Mouse (Mus musculus) forebrain, embryonic 12.5 days (tissue): ENCODE results near the gene Tas2r118. TPM values are rescaled to one million over a fixed set of nuclear protein-coding genes. Genes with fewer than 3 reads are reported as not detected.
A peak's percentile ranks its signal among the peaks of the same experiment; 100 is the strongest.

Source experiments
- ATAC-seq: fragments of 200-750 bp; cut with Nextera tagmentation; 2 replicates; pipeline ENCODE4 v1.8.0; 2017; ENCODE audit warnings: moderate TSS enrichment; ENCODE audit not compliant: low FRiP score
- H3K27ac ChIP-seq: fragments of 300-500 bp; sonication (generic); 2 replicates; pipeline ENCODE4 v1.5.1; 2016; ENCODE audit warnings: mild to moderate bottlenecking
- H3K27me3 ChIP-seq: fragments of 300-500 bp; sonication (generic); 2 replicates; pipeline ENCODE4 v1.6.1; 2016; ENCODE audit warnings: mild to moderate bottlenecking
- H3K36me3 ChIP-seq: fragments of 300-500 bp; sonication (generic); replicated peaks from 2 replicates; pipeline ENCODE4 v1.6.1; 2016; ENCODE audit warnings: mild to moderate bottlenecking
- H3K4me1 ChIP-seq: fragments of 300-500 bp; sonication (generic); 2 replicates; pipeline ENCODE4 v1.6.1; 2016
- H3K4me2 ChIP-seq: fragments of 300-500 bp; sonication (generic); 2 replicates; pipeline ENCODE4 v1.6.1; 2016; ENCODE audit warnings: mild to moderate bottlenecking, moderate library complexity
- H3K4me3 ChIP-seq: fragments of 300-500 bp; sonication (generic); replicated peaks from 2 replicates; pipeline ENCODE4 v1.5.1; 2016; ENCODE audit warnings: mild to moderate bottlenecking
- H3K9ac ChIP-seq: fragments of 300-500 bp; sonication (generic); 2 replicates; pipeline ENCODE4 v1.6.1; 2016; ENCODE audit warnings: mild to moderate bottlenecking
- H3K9me3 ChIP-seq: fragments of 300-500 bp; sonication (generic); 2 replicates; pipeline ENCODE4 v1.6.1; 2016
- whole genome bisulfite sequencing: fragments of 180-500 bp; shearing (Covaris S2); methylation state at CpG from one replicate; pipeline ENCODE4 v1.1.7; 2016; 5-methylcytosine and 5-hydroxymethylcytosine counted together
- polyA plus RNA-seq: library from polyadenylated mRNA; unstranded; fragments of >200 nt; fragmentation: Nextera tagmentation; extraction: Ambion mirVana; gene quantifications from 2 replicates; pipeline ENCODE4 v1.2.1, GENCODE M21; 2016

The Tas2r118 gene
- polyA plus RNA-seq: not detected in 2 replicates

GRCm38 (mm10) chr6:23969960-23970359, at the start of gene Tas2r118:
Tas2r118 (minus strand) TSS chr6:23970060.
- Histone ChIP-seq H3K27me3 (no peaks in the 10 kb centered on the region), H3K9ac (no peak within 1 kb of the TSS), H3K36me3 (no peaks in the 10 kb centered on the region), H3K9me3 (no peaks in the 10 kb centered on the region), H3K4me1 (no peaks in the 10 kb centered on the region), H3K27ac (no peak within 1 kb of the TSS), H3K4me2 (no peak within 1 kb of the TSS), H3K4me3 (no peak within 1 kb of the TSS)
- 94% methylated on average over 5 of the region's 5 CpGs for WGBS
- ATAC-seq: no peak

- Histone ChIP-seq H3K36me3 (no peaks in the 10 kb centered on the region), H3K4me1 (no peaks in the 10 kb centered on the region), H3K9ac (no peak overlapping the region), H3K27me3 (no peaks in the 10 kb centered on the region), H3K4me2 (no peak overlapping the region), H3K4me3 (no peak overlapping the region), H3K9me3 (no peaks in the 10 kb centered on the region), H3K27ac (no peak overlapping the region)
- no peak for ATAC-seq
- 88% methylated on average over 5 of the region's 5 CpGs for WGBS
These were observed 48.5 kb upstream of the Tas2r118 start for GRCm38 (mm10) chr6:24018320-24018719.

DNA sequence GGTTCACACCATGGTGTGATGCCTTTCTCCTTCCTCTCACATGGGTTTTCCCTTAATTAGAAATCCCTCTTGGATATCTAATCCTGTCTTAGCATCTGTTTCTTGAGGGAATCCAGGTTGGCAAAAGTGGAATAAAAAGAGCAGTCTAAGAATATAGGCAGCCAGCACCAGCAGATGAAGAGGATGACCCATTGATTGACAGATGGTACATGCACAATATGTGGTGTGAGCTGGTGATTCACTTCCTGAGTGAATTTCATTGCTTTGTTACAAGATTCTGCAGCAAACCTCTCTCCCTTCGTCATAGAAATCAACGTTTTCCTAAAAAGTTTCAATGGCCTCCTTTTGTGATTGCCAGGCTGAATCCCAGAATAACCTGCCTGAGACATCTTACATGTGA, 23.4 kb upstream of the Tas2r118 start:
- no peaks in the 10 kb centered on the region for H3K27me3 ChIP-seq
- no peak overlapping the region for H3K27ac ChIP-seq
- H3K36me3 ChIP-seq: no peaks in the 10 kb centered on the region
- H3K4me1 ChIP-seq: peaks cover 2% of the 10 kb centered on the region; the same call in 1 of the 2 replicates
- no peak overlapping the region for H3K9ac ChIP-seq
- WGBS: 89% methylated on average over 2 of the region's 2 CpGs
- no peak for ATAC-seq
- H3K9me3 ChIP-seq: no peaks in the 10 kb centered on the region
- H3K4me3 ChIP-seq: no peak overlapping the region
- no peak overlapping the region for H3K4me2 ChIP-seq

GRCm38 (mm10) chr6:23990687-23991387, 21.0 kb upstream of the Tas2r118 start:
- peak; percentile 75; the same call in 1 of the 2 replicates for ATAC-seq
- Histone ChIP-seq H3K9ac (no peak overlapping the region), H3K4me3 (no peak overlapping the region), H3K27ac (no peak overlapping the region), H3K4me2 (no peak overlapping the region), H3K9me3 (no peaks in the 10 kb centered on the region), H3K27me3 (no peaks in the 10 kb centered on the region), H3K4me1 (peaks cover 2% of the 10 kb centered on the region; the same call in 1 of the 2 replicates), H3K36me3 (no peaks in the 10 kb centered on the region)
- whole genome bisulfite sequencing: 46% methylated on average over 3 of the region's 3 CpGs

GRCm38 (mm10) chr6:23986293-23986692, 16.4 kb upstream of the Tas2r118 start:
- no peak for ATAC-seq
- Histone ChIP-seq H3K4me1 (peaks cover 2% of the 10 kb centered on the region; the same call in 1 of the 2 replicates), H3K27ac (no peak overlapping the region), H3K4me3 (no peak overlapping the region), H3K27me3 (no peaks in the 10 kb centered on the region), H3K36me3 (no peaks in the 10 kb centered on the region), H3K9ac (no peak overlapping the region), H3K4me2 (no peak overlapping the region), H3K9me3 (no peaks in the 10 kb centered on the region)
- WGBS: 88% methylated on average over 1 of the region's 1 CpGs

DNA sequence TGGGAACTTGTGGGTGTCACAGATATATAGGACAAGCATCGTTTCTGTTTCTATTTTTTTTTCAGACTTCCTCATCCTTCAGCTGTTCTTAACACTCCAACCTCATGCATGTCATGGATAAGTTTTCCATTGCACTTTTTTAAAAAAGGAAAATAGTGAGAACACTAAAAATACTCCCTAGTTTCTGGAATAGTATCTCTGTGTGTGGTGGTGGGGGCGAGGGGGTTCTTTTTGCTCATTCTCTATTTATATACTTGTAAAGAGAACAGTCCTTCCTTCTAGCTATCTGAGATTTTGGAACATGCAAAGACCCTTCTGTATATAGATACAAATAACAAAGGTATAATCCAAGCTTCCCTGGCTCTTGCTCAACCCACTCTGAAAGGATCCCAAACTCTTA, 2.9 kb downstream of the Tas2r118 start:
- Histone ChIP-seq H3K4me1 (no peaks in the 10 kb centered on the region), H3K9me3 (no peaks in the 10 kb centered on the region), H3K27me3 (no peaks in the 10 kb centered on the region), H3K4me3 (no peak overlapping the region), H3K27ac (no peak overlapping the region), H3K36me3 (no peaks in the 10 kb centered on the region), H3K4me2 (no peak overlapping the region), H3K9ac (no peak overlapping the region)
- WGBS: 68% methylated on average over 2 of the region's 2 CpGs
- ATAC-seq: no peak

DNA sequence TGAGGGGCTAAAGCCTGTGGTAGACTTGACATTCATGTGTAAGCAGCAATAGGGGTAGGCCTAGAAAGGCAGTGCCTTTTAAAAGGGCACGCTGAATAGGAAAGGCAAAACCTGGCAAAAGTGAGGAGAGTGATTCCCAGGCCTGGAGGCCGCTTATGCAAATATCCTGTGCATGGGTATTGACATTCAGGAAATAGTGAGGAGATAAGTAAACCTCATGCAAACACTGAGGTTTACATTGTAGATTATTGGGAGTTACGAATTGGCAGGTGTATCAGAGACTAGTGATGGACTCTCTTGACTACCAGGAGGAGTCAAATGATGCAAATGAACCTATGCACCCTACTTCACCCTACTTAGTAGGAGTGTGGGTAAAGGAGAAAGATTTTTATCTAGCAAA, 3.9 kb downstream of the Tas2r118 start:
- Histone ChIP-seq H3K27ac (no peak overlapping the region), H3K27me3 (no peaks in the 10 kb centered on the region), H3K9me3 (no peaks in the 10 kb centered on the region), H3K4me1 (no peaks in the 10 kb centered on the region), H3K4me2 (no peak overlapping the region), H3K9ac (no peak overlapping the region), H3K4me3 (no peak overlapping the region), H3K36me3 (no peaks in the 10 kb centered on the region)
- 84% methylated on average over 3 of the region's 3 CpGs for WGBS
- ATAC-seq: no peak

- ATAC-seq: no peak
- Histone ChIP-seq H3K9me3 (no peaks in the 10 kb centered on the region), H3K4me2 (no peak overlapping the region), H3K27ac (no peak overlapping the region), H3K4me3 (no peak overlapping the region), H3K27me3 (no peaks in the 10 kb centered on the region), H3K36me3 (no peaks in the 10 kb centered on the region), H3K9ac (no peak overlapping the region), H3K4me1 (no peaks in the 10 kb centered on the region)
- 82% methylated on average over 1 of the region's 1 CpGs for WGBS
These were observed 6.1 kb downstream of the Tas2r118 start for GRCm38 (mm10) chr6:23963741-23964140.

GRCm38 (mm10) chr6:23940776-23941175, 29.1 kb downstream of the Tas2r118 start:
- no peak overlapping the region for H3K9ac ChIP-seq
- H3K27me3 ChIP-seq: no peaks in the 10 kb centered on the region
- no peak overlapping the region for H3K4me2 ChIP-seq

GRCm38 (mm10) chr6:23938575-23939488, 31.0 kb downstream of the Tas2r118 start:
- H3K9ac ChIP-seq: no peak overlapping the region
- ATAC-seq: no peak
- H3K4me2 ChIP-seq: no peak overlapping the region
- 63% methylated on average over 2 of the region's 2 CpGs for WGBS
- no peaks in the 10 kb centered on the region for H3K27me3 ChIP-seq
- H3K4me1 ChIP-seq: peaks cover 6% of the 10 kb centered on the region
- no peak overlapping the region for H3K27ac ChIP-seq
- no peaks in the 10 kb centered on the region for H3K9me3 ChIP-seq
- no peak overlapping the region for H3K4me3 ChIP-seq
- no peaks in the 10 kb centered on the region for H3K36me3 ChIP-seq

More at GRCm38 (mm10) chr6:23940776-23941175, 29.1 kb downstream of the Tas2r118 start:
- Histone ChIP-seq H3K27ac (no peak overlapping the region), H3K4me3 (no peak overlapping the region), H3K36me3 (no peaks in the 10 kb centered on the region), H3K9me3 (no peaks in the 10 kb centered on the region), H3K4me1 (peaks cover 6% of the 10 kb centered on the region)
- WGBS: 91% methylated on average over 1 of the region's 1 CpGs
- no peak for ATAC-seq

- Histone ChIP-seq H3K9ac (no peak overlapping the region), H3K27me3 (no peaks in the 10 kb centered on the region), H3K36me3 (no peaks in the 10 kb centered on the region), H3K27ac (0 out of 2 replicates have a peak overlapping the region, but pooled peaks have one; percentile 19), H3K9me3 (no peaks in the 10 kb centered on the region), H3K4me1 (peaks cover 6% of the 10 kb centered on the region), H3K4me3 (no peak overlapping the region), H3K4me2 (no peak overlapping the region)
- 18% methylated on average over 4 of the region's 4 CpGs for WGBS
- ATAC-seq: peak; percentile 59; the same call in 1 of the 2 replicates
These were observed 33.4 kb downstream of the Tas2r118 start for GRCm38 (mm10) chr6:23936414-23936813.

GRCm38 (mm10) chr6:23923806-23924205, 46.1 kb downstream of the Tas2r118 start:
- Histone ChIP-seq H3K9ac (no peak overlapping the region), H3K4me1 (no peaks in the 10 kb centered on the region), H3K27me3 (no peaks in the 10 kb centered on the region), H3K36me3 (no peaks in the 10 kb centered on the region), H3K4me3 (no peak overlapping the region), H3K27ac (no peak overlapping the region), H3K9me3 (no peaks in the 10 kb centered on the region), H3K4me2 (no peak overlapping the region)
- 14% methylated on average over 2 of the region's 2 CpGs for WGBS
- ATAC-seq: peak; percentile 72; the same call in 1 of the 2 replicates
